Mouse (Mus musculus) lung, adult 2 months (tissue): ENCODE measurements around the gene Spi1.

ENCODE experiments used
- CTCF ChIP-seq: fragments of 200-500 bp; IDR thresholded peaks from 2 replicates; pipeline ENCODE4 v1.5.1; 2011; ENCODE audit warnings: mild to moderate bottlenecking, low read length, control low read depth; ENCODE audit not compliant: insufficient read depth
- POLR2A ChIP-seq: fragments of 200-500 bp; IDR thresholded peaks from 2 replicates; pipeline ENCODE4 v1.6.1; 2011; ENCODE audit warnings: low read depth, mild to moderate bottlenecking, control low read depth, low read length, borderline replicate concordance; ENCODE audit errors: extremely low read depth

GRCm38 (mm10) chr2:91061849-91062481, 20.2 kb upstream of the Spi1 start:
- TF ChIP-seq CTCF (no peak), POLR2A (no peak)
